Mouse (Mus musculus) megakaryocyte-erythroid progenitor cell, adult 5-6 weeks (primary cell): ENCODE measurements around the gene St6galnac1. TPM values are rescaled to one million over a fixed set of nuclear protein-coding genes. Genes with fewer than 3 reads are reported as not detected.
"Not testable (repeated sequence)": the region's sequence is repeated elsewhere in the genome, so short reads cannot be mapped to it uniquely, and the experiment has no call there.

Experiments
- ATAC-seq: replicated peaks from 2 replicates; pipeline ENCODE4 v1.8.0; 2016; ENCODE audit warnings: mild to moderate bottlenecking, inconsistent platforms; ENCODE audit not compliant: severe bottlenecking, poor library complexity, low FRiP score, low TSS enrichment
- total RNA-seq, 2 experiments: library from RNA; stranded (forward) in 1 of 2; stranded (reverse) in 1 of 2; fragments of 200-1000, 215-1000 nt in 1 of 2; fragments of >200 nt in 1 of 2; fragmentation: Nextera tagmentation in 1 of 2; gene quantifications; 2 replicates each; pipeline ENCODE4 v1.2.3; 2014 to 2017

Gene St6galnac1
- total RNA-seq, 2 experiments from 2014 or later, result not detected

GRCm38 (mm10) chr11:116807938-116808606 lies 32.8 kb upstream of the St6galnac1 start:
- ATAC-seq, result 0 out of 2 replicates have a peak, but pooled peaks have one; percentile 55

GRCm38 (mm10) chr11:116807526-116807925 lies 32.2 kb upstream of the St6galnac1 start:
- no peak for ATAC-seq

GRCm38 (mm10) chr11:116807116-116807515 lies 31.8 kb upstream of the St6galnac1 start:
- no peak for ATAC-seq

DNA sequence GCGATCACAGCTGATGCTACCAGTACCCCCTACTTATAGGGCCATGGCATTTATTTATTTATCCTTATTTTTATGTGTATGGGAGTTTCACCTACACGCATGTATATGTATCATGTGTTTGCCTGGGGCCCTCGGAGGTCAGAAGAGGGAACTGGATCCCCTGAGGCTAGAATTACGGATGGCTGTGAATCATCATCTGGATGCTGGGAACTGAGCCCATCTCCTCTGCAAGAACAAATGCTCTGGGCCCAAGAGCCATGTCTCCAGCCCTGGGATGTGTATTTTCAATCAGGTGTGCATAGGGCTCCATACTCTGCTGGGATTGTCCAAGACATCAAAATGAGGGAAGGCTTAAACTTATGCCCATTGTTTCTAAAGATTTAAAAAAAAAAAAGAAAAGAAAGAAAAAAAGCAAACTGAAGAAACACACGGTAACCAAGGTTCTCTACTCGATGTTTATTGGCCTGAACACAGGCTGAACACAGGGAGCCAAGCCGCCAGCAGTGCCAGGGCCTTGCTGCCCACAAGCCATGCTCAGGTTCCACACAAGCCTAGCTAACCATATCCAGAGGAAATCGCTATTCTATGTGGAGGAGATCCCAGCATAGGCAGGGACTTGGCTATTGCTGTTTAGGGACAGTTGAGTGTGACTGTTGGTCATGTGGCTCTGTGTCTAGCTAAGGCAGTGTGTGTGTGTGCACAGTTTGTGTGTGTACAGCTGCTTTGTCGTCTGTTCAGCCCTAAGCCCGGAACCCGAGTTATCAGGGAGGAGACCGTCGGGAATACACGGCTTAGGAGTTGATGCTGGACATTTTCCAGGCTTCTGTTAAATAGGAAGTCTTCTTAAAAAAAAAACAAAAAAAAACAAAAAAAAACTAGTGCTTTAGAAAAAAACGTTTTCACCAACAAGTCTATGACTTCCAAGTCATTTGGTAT lies 31.1 kb upstream of the St6galnac1 start:
- no peak for ATAC-seq

- no peak for ATAC-seq
These were observed 27.4 kb upstream of the St6galnac1 start for GRCm38 (mm10) chr11:116802709-116803108.

DNA sequence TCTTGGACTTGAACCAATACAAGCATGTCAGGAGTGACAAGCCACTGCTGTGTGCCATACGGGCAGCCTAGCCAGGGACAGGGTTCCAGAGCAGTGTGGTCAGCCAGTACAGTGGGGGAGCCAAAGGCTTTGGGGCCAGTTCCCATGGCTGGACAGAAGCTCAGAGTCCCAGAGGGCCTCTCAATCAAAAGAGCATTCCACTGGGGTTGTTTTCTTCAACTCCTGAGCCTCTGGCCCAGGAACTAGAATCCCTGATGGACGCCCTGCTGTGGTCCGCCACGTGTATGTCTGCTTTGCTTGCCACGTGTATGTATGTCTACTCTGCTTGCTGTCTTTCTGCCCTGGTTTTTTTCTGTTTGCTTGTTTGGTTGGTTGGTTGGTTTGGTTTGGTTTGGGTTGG lies 25.8 kb upstream of the St6galnac1 start:
- ATAC-seq, result no peak

GRCm38 (mm10) chr11:116799364-116799763 lies 24.1 kb upstream of the St6galnac1 start:
- no peak for ATAC-seq

GRCm38 (mm10) chr11:116784221-116784620 lies 8.9 kb upstream of the St6galnac1 start:
- no peak for ATAC-seq

DNA sequence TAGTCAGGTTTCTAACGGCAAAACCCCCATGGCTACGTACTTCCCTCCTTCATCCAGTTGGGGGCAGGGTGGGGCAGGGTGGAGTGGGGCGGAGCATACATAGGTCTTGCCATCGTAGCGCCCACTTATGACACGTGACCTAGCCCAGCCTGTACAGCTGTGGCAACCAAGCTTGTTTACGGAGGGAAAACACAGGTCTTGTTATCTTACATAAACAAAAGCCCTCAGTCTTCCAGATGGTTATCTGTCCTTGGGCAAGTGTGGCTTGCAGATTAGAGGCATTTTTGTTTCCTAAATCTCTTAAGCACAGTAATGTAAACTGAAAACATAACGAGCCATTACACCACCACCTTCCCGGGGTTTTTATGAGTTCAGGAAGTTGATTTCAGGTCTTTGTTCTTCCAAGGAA lies 7.4 kb upstream of the St6galnac1 start:
- ATAC-seq, result peak; percentile 100

- ATAC-seq, result no peak
These were observed 2.1 kb downstream of the St6galnac1 start for GRCm38 (mm10) chr11:116773205-116773604.

DNA sequence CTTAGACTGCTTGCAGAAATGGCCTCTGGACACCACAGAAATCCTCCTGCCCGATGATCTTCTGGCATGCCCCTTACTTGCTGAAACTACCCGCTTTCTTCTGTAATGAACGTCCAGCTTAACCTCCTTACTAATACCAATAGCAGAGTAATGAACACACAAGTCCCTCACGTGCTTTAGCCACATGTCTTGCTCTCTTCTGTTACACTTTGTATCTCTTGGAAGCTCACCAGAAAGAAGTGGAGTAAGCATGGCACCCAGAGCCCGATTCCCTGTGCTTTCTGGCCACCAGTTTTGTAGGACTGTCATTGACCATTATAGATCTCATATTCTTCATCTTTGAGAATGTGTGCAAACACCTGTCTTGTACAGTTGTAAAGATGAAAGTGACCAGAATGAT lies 5.4 kb downstream of the St6galnac1 start:
- ATAC-seq, result no peak

DNA sequence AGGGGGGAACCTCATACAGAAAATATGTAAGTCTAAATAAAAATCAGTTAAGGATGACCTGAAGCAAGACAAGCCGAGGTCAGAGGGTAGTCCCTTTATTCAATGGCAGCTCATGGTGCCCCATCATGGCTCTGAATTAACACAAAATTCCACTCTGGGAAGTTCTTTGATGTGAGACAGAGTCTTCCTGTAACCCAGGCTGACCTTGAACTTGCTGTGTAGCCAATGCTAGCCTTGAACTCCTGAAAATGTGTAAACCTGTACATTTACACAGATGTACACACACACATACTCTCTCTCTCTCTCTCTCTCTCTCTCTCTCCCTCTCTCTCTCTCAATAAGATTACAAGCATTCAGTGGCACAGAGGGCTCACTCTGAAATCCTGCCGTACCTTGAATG lies 10.4 kb downstream of the St6galnac1 start:
- no peak for ATAC-seq

GRCm38 (mm10) chr11:116764346-116764745 lies 11.0 kb downstream of the St6galnac1 start:
- no peak for ATAC-seq

GRCm38 (mm10) chr11:116755191-116755590 lies 20.1 kb downstream of the St6galnac1 start:
- ATAC-seq, result no peak

GRCm38 (mm10) chr11:116753674-116754470 lies 21.4 kb downstream of the St6galnac1 start:
- no peak for ATAC-seq

DNA sequence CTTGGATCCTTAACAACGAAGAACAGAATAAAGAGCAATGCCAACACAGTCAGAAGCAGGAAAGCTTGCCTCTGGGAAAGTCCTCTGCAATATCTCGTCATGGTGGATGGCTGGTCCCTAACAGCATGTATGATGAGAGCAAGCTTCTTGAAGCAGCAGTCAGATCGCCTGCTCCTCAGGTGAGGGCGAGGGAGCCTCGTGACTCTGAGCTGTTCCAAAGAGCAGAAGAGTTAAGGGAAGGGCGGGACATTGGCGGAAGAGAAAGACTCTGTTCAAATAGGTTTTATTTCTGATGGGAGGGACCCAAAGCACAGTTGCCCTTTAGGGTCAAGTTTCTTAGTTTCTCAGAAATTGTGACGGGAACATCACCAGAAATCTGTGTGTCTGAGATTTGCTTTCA lies 25.6 kb downstream of the St6galnac1 start:
- ATAC-seq, result no peak

- not testable (repeated sequence) for ATAC-seq
These were observed 26.6 kb downstream of the St6galnac1 start for GRCm38 (mm10) chr11:116748692-116749091.

DNA sequence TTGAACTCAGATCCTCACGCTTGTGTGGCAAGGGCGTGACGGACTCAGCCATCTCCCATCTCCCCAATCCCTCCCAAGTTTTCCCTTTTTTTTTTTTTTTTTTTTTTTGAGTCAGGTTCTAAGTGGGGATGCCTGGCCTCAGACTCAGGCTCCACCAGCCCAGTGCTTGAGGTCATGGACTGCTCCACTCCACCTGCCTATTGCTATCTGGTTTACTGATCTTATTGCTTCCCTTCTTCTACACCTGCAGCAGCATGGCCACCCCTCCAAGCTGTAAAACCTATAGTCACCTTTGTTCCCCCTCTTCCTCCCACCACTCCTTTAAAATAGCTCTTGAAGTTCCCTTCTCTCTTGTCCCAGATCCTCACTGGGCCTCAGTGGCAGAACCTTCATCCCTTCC lies 28.5 kb downstream of the St6galnac1 start:
- not testable (repeated sequence) for ATAC-seq

DNA sequence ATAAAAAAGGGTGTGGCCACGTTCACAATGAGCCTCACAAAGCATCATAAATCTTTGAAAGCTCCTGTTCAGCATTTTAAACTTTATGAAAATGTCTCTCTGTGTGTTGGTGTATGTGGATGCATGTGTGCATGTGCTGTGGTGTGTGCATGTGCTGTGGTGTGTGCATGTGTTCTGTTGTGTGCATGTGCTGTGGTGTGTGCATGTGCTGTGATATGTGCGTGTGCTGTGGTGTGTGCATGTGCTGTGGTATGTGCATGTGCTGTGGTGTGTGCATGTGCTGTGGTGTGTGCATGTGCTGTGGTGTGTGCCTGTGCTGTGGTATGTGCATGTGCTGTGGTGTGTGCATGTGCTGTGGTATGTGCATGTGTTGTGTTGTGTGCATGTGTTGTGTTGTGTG lies 29.9 kb downstream of the St6galnac1 start:
- ATAC-seq, result not testable (repeated sequence)

- ATAC-seq, result no peak
These were observed 36.9 kb downstream of the St6galnac1 start for GRCm38 (mm10) chr11:116738411-116738810.
